Mouse (Mus musculus) small intestine, adult 2 months (tissue): ENCODE results near the gene Rhbdd1. TPM values are rescaled to one million over a fixed set of nuclear protein-coding genes. Genes with fewer than 3 reads are reported as not detected.

Experiments used
- H3K27ac ChIP-seq: fragments of 200-500 bp; 2 replicates; pipeline ENCODE4 v1.5.1; 2012; ENCODE audit warnings: low read depth, low read length, control low read depth, inconsistent platforms; ENCODE audit not compliant: insufficient read depth
- H3K27me3 ChIP-seq: fragments of 200-500 bp; 2 replicates; pipeline ENCODE4 v1.6.1; 2012; ENCODE audit warnings: mild to moderate bottlenecking, moderate library complexity, low read length, inconsistent platforms; ENCODE audit not compliant: control insufficient read depth, insufficient read depth
- H3K36me3 ChIP-seq: fragments of 200-500 bp; 2 replicates; pipeline ENCODE4 v1.6.1; 2012; ENCODE audit warnings: mild to moderate bottlenecking, low read length, control low read depth, inconsistent platforms; ENCODE audit not compliant: control insufficient read depth, insufficient read depth
- H3K4me1 ChIP-seq: fragments of 200-500 bp; 2 replicates; pipeline ENCODE4 v1.6.1; 2012; ENCODE audit warnings: low read length, inconsistent platforms, mixed read lengths; ENCODE audit not compliant: control insufficient read depth, insufficient read depth, insufficient read length
- H3K4me3 ChIP-seq: fragments of 200-500 bp; 2 replicates; pipeline ENCODE4 v1.5.1; 2012; ENCODE audit warnings: low read depth, mild to moderate bottlenecking, control low read depth, inconsistent platforms, low read length, moderate library complexity
- CTCF ChIP-seq: fragments of 200-500 bp; IDR thresholded peaks from 2 replicates; pipeline ENCODE4 v1.5.1; 2012; ENCODE audit warnings: low read depth, mild to moderate bottlenecking, control low read depth, inconsistent platforms, low read length, moderate library complexity, mixed read lengths; ENCODE audit not compliant: insufficient replicate concordance, insufficient read length; ENCODE audit errors: extremely low read depth
- POLR2A ChIP-seq: fragments of 200-500 bp; IDR thresholded peaks from 2 replicates; pipeline ENCODE4 v1.6.1; 2012; ENCODE audit warnings: low read depth, mild to moderate bottlenecking, control low read depth, inconsistent platforms, low read length, moderate library complexity
- WGBS: fragments of 180-500 bp; shearing (Covaris S2); methylation state at CpG from one replicate; pipeline ENCODE4 v1.1.7; 2018; 5-methylcytosine and 5-hydroxymethylcytosine counted together
- polyA plus RNA-seq: library from polyadenylated mRNA; depleted of rRNA; stranded (reverse); fragments of >200 nt; gene quantifications from 2 replicates; pipeline ENCODE4 v1.2.3, GENCODE M21; 2012

The Rhbdd1 gene
- polyA plus RNA-seq, 1 experiment: 4.9 TPM

DNA sequence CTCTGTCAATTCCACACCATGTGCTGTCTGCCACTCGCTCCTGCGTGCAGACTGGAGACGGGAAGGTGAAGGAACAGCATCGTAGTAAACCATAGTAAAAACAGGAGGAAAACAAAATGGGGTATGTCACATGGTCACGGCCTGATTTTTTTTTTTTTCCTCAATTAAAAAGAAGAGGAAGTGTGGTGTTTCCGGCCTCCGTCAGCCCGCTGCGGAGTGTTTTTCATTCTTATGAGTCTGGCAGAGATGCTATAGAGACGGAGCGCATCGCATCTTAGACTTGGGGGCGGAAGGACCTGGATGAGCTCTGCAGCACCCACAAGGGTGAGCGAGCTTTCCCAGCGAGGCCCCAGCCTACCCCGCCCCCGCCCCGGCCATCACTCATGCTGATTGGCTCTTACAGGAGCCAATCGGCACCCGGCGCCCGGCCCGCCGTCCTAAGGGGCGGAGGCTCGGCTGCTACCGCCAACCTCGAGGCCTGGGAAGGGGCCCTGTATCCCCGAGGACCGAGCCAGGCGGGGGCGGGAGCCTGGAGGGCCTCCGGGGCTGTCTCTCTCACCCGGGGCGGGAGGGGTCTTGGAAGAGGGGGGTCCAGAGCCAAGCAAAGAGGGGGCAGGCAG lies 33.1 kb upstream of the Rhbdd1 start:
- Histone ChIP-seq H3K4me3 (peak overlapping the region; percentile 92), H3K27me3 (no peaks in the 10 kb centered on the region), H3K27ac (peak overlapping the region; percentile 61), H3K4me1 (no peaks in the 10 kb centered on the region; the same call in 1 of the 2 replicates), H3K36me3 (no peaks in the 10 kb centered on the region)
- TF ChIP-seq POLR2A (no peak; the same call in 1 of the 2 replicates), CTCF (no peak)
- WGBS: 2% methylated on average over 35 of the region's 35 CpGs

- H3K4me3 ChIP-seq: 0 out of 2 replicates have a peak overlapping the region, but pooled peaks have one; percentile 19
- no peak for TF ChIP-seq CTCF
- TF ChIP-seq POLR2A: no peak
- no peaks in the 10 kb centered on the region for H3K36me3 ChIP-seq
- peak overlapping the region; percentile 47; the same call in 1 of the 2 replicates for H3K27ac ChIP-seq
- H3K4me1 ChIP-seq: peaks cover 2% of the 10 kb centered on the region; the same call in 1 of the 2 replicates
- H3K27me3 ChIP-seq: no peaks in the 10 kb centered on the region
- WGBS: 78% methylated on average over 1 of the region's 1 CpGs
Observed at GRCm38 (mm10) chr1:82283901-82284301, 32.4 kb upstream of the Rhbdd1 start.

DNA sequence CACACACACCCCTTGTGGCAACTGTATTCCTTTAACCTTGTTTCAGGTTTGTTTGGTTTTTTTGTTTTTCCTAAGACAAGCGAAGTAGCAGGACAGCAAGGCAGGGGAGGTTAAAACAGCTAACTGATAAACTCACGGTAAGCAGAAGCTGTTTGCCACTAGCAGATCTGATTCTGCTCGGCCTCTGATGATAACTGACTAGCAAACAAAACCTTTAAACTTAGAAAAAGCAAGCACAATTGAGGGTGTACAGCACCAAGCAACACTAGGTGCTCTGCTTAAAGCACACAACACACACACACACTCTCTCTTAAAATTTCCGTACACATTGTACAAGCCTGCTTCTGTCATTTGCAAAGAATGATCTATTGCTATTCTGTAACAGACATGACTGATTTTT lies 31.8 kb upstream of the Rhbdd1 start:
- H3K4me3 ChIP-seq: 0 out of 2 replicates have a peak overlapping the region, but pooled peaks have one; percentile 19
- peak overlapping the region; percentile 47; the same call in 1 of the 2 replicates for H3K27ac ChIP-seq
- peaks cover 5% of the 10 kb centered on the region; the same call in 1 of the 2 replicates for H3K4me1 ChIP-seq
- H3K36me3 ChIP-seq: no peaks in the 10 kb centered on the region
- WGBS: 46% methylated on average over 4 of the region's 4 CpGs
- no peak for TF ChIP-seq POLR2A
- no peak for TF ChIP-seq CTCF
- no peaks in the 10 kb centered on the region for H3K27me3 ChIP-seq

DNA sequence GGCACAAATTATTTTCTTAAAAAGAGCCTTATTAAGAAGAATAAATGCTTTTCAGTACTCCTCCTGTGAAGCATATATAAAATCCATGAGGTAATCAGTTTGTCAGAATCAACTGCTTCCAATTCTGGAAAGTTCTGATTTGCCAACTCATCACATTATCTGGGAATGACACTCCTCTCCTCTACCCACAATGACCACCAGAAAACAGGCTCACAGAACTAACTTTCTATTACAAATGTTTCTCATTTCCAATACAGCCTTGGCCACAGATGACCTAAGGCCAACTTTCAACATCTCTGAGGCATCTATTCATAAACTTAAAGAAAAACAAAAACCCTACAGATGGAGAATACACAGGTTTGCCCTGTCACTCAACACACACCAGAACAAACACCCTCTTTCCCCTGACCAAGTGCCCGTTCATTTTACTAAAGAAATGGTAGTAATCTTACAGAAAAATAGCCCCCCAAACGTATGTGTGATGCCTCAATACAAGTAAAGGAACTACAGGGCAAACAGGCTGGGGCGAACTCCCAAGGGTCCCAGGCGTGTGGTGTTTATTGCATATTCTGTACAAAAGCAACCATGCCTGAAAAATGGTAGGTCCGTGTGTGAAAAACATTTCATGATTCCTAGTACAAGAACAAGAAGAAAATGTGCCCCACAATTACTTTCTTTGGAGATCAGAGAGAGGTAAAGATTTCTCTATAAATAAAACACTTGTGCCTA lies 30.6 kb upstream of the Rhbdd1 start:
- H3K27ac ChIP-seq: peak overlapping the region; percentile 9
- no peak overlapping the region for H3K4me3 ChIP-seq
- peaks cover 15% of the 10 kb centered on the region for H3K4me1 ChIP-seq
- WGBS: 65% methylated on average over 5 of the region's 5 CpGs
- TF ChIP-seq CTCF: no peak
- TF ChIP-seq POLR2A: no peak
- peaks cover 9% of the 10 kb centered on the region for H3K27me3 ChIP-seq
- no peaks in the 10 kb centered on the region for H3K36me3 ChIP-seq

DNA sequence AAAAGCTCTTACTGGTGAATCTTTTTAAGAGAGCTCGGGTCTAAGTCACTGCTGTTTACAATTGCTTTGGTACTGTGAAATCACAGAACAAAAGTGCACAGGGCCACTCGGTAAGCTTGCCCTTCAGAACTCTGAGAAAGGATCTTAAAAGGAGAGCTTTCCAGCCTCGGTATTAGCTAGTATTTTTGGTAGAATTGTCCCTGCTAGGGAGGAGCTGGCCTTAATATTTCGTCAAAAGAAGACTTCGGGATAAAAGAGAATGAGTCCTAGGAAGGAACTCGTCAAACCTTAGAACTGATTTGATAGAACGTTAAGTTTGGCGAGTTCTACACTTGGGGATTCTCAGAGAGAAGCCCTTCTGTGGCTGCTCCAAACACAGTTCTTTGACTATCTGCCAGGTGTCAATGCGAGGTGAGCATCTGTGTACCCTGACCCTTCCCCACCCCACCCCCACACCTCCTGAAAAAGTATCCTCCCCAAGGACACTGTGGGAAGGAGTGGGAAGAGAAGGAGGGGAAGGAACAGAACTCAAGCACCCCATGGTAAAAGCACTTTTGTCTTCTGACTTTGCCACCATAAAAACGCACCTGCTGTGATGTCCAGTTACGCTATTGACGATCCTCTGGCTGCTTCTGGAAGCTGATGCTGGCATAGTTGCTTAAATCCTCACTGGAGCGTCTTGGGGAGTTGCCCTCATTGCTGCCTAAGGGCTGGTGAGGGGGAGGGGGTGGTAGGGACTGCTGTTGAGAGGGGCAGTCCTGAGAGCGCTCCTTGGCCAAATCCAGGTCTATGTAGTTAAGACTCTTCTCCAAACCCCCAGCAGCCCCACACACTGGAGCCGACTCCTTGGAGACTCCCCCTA lies 29.8 kb upstream of the Rhbdd1 start:
- Histone ChIP-seq H3K36me3 (no peaks in the 10 kb centered on the region), H3K4me1 (peaks cover 16% of the 10 kb centered on the region), H3K27me3 (peaks cover 10% of the 10 kb centered on the region), H3K4me3 (peak overlapping the region; percentile 44), H3K27ac (no peak overlapping the region)
- TF ChIP-seq POLR2A (no peak), CTCF (no peak)
- WGBS: 45% methylated on average over 15 of the region's 15 CpGs

DNA sequence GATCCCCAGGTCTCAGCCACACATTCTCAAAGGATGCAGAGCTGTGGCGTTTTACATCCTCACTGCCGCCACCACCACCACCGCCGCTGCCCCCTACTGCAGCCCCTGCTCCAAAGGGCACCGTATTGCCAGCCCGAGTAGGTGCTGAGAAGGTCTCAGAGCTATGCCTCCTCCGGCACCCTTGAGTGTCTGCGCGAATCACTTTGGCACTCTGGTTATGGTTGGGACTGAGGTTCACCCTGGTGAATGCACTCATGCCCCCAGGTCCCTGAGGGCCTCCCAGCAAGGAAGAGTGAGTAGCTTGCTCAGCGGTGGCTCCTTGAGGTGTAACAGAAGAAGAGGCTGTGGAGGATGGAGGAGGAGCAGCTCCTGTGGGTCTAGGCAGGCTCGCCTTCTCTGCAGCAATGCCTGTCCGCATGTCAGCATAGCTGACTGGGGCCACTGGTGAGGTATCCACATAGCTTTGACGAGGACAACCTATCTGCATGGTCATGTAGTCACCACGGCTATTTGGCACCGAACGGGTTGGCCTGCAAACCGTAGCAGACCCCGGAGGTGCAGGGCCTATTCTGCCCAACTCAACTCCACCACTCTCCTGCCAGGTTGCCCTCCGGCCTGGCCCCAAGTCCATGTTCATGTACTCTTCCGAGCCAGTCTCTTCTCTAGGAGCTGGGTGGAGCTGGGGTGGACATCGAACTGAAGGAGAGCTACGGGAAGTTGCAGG lies 29.0 kb upstream of the Rhbdd1 start:
- Histone ChIP-seq H3K27ac (no peak overlapping the region), H3K27me3 (peaks cover 10% of the 10 kb centered on the region), H3K36me3 (no peaks in the 10 kb centered on the region), H3K4me3 (peak overlapping the region; percentile 44), H3K4me1 (peaks cover 16% of the 10 kb centered on the region)
- TF ChIP-seq CTCF (no peak), POLR2A (no peak)
- WGBS: 79% methylated on average over 22 of the region's 22 CpGs
